Mouse (Mus musculus) lung, adult 18-20 months (tissue): ENCODE results near the gene Acox3.

Experiments used
- DNase-seq, 2 experiments: peaks; one replicate each; pipeline ENCODE4 v3.0.0; 2022; ENCODE audit warnings: mixed read lengths in 2 of 2

The Acox3 gene

DNA sequence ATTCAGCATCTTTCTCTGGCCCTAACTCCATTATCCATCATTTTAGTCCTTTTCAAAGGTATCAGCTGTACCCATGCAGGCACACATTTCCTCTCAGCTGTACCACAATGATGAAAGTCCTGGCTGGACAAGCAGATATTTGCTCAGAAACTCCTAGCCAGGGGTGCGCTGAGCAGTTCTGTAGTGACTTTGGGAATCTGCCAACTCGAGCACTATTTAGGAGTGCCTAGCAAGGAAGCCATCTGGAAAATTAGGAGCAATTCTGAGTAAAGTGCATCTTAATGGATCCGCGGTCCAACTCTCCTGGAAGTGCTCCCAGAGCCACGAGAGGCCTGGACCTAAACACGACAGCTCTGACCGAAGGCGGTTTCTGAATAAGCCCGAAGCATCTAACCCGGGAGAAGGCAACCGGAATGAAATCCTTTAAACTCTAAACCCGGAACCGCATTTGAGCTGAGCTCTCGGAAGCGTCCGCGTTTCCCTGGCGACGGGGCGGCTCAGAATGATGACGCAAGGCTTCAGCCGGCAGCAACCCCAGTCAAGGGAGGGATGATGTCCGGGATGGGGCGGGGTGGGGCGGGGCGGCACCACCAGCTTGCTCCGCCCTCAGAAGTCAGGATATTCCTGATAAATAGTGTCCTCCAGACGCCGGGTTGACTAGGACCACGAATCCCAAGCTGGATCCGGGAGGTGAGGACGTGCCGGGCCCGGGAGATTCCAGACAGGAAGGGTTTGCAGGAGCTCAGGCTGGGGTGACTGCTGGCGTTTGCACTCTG lies at the start of gene Acox3:
Gene Acox3, plus strand, starts transcription at position 596 of the 776 bp plus-strand sequence.
- peak; percentile 97 for DNase-seq

DNA sequence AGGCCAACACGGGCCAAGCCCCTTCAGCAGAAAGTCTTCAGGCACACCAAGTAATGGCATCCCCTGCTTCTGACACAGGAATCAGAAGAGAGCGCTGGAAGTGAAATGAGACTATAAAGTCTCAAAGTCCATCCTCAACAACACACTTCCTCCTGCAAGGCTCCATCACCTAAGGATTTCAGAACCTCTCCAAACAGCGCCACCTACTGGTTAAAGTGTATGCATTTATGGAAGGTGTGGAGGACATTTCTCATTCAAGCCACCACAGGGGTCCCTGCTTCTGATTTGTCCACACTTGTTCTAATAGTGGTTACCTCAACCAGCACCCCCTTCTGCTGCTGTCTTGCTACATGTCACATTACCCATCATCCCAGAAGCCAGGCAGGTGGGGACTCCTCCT lies 46.6 kb upstream of the Acox3 start:
- DNase-seq = no peak

DNA sequence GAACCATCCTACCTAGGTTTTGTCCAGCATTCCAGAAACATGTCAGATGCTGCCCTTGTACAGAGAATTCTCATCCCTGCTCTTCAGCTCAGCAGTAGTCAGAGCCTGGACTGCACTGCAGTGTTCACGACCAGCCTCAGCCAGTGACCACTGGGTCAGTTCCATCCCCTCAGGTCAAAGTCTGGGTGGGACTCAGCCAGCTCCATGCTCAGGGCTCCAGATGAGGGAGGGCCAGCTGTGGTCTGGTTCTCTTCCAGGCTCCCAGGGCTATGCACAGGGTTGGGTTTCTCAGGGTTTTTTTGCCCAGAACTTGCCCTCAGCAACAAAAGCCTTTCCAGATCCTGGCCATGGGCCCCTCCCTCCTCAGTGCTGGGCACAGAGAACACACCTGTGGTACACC lies 45.4 kb upstream of the Acox3 start:
- DNase-seq = no peak

DNA sequence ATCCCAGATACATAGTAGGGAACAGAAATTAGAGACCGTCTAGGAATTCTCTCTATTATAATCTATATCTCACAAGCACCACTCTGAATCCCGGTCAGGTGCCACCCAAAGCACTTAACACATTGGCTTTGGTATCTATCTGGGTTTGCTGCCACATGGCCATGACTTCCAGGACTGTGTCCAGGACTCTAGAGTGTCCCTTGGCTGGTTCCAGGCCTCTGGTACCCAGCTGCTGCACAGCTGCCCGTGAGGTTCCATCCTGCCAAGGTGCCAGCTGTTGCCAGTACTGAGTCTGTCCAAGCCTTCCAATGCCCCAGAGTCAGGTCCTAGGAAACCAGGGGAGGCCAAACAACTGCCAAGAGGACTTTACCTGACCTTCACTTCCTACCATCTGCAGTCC lies 44.8 kb upstream of the Acox3 start:
- DNase-seq = no peak

DNA sequence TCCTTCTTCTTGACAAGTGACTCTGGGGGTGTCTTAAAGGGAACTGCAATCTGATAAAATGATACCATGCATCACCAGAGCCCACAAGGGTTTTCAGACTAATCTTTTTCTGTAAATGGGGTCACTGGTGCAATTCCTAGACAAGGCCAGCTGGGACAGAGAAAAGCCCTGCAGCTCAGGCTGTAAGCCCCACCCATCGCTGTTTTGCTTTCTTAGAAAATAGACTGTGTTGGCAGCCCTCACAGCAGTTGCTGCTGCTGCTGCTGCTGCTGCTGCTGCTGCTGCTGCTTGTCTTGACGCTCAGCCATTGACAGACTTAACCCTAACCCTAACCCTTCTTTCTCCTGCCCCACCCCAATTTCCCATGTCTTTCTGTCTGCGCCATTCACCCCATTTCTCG lies 43.3 kb upstream of the Acox3 start:
- no peak for DNase-seq

DNA sequence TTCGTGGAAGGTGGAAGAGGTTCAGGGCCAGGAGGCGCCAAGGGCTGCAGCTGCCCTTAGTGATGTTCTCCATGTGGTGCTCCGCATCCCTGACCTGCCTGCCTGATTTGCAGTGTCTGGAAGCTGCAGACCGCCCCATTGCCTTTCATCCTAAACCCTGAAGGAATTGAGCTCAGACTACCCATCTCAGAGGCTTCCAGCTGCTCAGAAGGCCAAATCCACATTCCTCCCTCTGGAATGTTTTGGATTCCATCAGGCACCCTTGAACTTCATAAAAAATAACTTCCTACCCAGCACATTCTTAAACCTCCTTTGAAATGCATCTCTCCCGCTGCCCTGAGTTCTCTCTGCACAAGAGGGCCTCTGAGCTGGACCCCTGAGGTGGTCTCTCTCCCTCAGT lies 42.3 kb upstream of the Acox3 start:
- DNase-seq = no peak

DNA sequence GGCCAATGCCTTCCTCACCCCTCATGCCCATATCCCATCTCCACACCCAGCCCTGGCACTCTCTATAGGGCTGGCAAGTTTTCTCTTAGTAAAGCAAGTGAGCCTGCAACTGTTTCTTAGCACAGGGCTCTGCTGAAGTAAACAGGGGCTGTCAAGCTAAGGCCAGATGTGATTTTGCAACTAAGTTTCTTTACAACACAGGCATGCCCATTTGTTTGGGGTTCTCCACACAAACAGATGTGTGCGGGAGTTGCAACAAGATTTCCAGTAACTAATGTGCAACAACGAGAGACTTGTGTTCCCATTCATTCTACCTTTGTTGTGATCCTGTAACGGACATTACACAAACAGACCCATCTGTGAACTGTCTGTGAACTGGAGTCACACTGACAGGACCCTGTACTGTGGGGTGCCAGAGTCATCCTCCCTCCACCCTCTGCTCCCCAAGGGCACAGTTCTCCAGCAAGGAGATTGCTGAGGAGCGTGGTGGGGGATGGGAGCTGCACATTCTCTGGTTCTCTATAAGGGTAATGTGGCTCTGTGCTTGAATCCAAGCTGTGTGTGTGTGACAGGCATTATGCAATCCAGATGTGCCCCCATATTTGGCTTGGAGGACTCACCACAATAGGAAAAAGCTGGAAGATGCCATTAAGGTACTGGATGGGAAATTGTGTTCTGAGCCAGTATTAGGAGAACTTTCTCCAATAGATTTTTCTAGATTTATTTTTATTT lies 41.6 kb upstream of the Acox3 start:
- DNase-seq = no peak

DNA sequence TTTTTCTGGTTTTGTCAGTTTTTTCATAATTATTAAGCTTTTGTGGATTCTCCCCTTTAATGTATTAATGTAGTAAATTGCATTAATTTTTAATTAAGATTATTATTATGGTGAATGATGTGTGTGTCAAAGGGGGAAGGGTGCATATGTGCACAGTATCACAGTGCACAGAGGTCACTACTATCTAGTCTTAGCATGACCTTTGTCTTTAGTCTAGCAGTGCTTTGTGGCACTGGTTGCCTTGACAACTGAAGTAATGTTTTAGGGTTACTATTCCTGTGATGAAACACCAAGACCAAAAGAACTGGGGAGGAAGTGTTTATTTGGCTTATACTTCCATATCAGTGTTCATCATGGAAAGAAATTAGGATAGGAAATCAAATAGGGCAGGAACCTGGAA lies 36.7 kb upstream of the Acox3 start:
- no peak for DNase-seq

DNA sequence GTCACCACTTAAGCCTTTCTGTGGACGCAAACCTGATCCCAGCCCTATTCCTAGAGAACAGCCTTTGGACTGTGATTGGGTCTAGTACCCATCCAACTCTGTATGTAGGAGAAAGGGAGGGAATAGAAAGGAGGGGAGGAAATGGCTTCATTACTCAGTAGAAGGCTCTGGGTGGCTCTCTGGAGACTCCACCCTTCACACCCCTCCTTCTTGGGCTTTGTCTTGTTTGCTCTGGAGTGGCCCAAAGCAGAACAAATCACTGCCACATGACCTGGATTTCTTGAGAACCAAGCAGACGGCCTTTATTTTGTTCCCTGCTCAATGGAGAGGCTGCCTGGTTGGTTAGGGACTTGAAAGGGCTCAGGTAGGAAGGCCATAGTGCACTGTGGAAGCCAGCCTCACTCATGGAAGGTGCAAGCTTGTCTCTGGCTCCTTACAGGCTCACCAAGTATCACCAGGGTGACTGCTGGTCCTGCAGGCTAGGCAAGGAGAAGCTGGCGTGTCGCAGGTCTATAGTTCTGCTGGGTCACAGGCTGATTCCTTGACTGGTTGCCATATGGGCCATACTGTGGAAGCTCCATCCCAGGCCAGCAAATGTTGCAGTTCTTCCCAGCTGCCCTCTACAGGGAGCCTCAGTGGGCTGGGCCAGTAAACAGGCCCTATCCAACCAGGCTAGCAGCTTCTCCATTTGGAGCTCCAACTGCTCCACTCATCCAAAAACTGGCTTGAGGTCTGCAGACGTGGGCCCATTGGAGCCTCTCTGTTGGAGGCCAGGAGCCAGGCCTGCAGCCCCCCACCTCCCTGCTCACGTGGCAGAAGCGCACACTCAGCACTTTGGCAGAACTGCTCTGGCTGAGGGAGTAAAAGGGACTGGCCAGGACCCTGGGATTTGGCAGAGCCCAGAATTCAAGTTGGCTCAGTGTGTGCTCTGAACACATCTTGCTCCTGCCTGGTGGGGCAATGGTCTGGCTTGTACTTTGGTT lies 30.7 kb upstream of the Acox3 start:
- peak; percentile 29 to 46 for DNase-seq

DNA sequence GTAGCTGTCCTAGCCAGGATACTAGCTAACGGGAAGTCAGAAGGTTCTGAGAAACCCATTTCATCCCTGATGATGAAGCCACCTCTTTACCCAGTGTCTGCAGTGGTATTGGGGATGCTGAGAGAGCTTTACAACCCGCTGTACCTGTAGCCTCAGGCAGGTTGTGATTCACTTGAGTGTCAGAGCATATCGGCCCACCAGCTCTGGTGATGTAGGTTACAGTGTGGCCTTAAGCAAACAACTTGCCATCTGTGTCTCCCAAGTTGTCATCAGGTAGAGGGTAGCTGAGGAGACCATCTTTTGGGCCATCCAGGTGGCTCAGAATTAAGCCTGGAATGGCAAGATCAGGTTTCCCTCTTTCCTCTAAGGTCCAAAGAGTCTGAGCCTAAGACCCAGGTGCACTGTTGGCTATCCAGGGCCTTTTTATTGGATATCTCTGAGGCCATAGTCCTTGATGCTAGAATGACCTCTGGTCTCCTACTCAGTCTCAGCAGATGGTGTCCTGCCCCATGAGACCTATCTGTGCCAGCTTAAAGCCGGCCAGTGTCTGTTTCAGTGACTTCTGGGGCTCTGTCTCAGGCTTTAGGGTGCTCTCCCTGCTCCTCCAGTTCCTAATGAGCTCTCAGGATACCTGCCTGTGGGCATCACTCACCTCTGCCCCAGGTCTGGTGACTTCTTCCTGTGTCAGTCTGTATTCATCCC lies 29.9 kb upstream of the Acox3 start:
- DNase-seq = no peak

DNA sequence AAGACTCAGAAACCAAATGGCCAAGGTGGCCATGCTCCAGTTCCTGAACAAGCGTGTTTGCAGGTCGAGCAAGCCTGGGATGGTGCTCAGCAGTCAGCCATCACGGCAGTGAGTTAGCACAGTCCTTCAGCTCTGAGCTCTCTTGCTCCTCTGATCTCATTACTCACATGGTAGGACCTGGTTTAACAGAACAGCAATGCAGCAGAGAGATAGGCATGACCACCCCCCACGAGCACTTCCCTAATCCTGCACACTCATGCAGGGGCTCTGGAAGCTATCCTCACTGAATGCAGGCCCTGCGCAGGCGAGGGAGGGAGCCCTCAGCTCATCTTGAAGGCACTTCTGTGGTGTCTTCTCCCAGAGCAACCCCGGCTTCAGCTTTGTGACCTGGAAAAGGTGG lies 26.4 kb upstream of the Acox3 start:
- DNase-seq = no peak

DNA sequence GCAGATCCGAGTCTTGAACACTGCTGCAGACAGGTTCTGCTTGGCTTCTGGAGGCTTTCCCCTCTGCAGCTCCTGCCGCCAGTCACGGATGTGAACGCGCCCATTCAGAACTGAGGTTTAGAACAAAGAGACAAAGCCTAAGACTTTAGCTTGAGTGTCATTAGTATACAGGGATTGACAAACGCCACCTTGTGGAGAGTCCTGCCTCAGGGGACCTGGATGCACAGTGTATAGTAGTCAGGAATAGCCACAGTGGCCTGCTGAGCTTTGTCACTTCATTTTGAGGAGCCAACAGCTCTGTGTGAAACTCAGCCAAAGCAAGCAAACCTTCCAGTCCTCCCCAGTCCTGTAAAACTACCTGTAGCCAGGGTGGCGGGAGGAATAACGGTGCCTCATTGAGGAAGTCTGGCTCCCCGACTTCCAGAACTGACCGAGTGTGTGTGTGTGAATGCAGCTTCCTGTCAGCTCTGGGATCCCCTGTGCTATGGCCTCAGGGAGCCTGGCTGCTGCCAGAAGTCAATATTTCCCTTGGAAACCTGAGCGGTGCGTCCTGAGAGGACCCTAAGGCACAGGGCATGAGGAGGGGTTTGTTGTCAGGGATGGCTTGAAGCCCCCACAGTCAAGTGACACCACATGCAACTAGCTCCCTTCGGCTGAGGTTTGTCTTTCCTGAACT lies 24.8 kb upstream of the Acox3 start:
- no peak for DNase-seq

DNA sequence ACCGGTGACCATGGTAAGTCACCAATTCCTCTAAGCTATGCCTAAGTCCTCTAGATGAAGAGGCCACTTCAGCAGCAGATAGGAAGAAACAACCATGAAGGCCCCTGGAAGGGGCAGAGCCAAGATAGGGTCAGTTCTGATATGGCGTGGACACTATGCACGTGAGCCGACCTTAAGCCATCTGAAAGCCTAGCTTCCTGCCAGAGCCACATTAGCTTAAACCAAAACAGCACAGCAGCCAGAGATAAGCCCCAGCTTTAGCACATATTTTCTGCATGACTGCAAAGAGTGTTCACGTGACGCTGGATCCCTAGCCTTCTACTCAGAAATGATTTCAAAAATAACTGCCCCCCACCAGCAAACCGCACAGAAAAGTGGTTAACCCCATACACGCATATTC lies 23.4 kb upstream of the Acox3 start:
- DNase-seq = no peak

DNA sequence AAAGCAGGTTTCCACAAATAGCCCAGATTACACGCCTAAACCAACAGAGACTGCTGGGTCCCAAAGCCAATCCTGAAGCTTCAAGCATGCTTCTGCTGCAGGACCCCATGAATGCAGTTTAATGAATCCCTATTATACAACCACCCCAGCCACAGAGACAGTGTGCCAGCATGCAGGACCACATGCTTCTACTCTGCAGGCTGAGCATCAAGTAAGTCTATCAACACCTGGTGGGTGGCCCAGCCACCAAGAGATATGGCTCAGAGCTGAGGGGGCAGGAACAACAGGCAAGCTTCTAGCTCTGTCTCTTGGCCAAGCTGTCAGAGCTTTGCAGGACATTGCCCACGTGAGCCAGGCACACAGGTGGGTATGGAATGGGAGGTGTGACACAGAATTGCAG lies 20.2 kb upstream of the Acox3 start:
- no peak for DNase-seq

DNA sequence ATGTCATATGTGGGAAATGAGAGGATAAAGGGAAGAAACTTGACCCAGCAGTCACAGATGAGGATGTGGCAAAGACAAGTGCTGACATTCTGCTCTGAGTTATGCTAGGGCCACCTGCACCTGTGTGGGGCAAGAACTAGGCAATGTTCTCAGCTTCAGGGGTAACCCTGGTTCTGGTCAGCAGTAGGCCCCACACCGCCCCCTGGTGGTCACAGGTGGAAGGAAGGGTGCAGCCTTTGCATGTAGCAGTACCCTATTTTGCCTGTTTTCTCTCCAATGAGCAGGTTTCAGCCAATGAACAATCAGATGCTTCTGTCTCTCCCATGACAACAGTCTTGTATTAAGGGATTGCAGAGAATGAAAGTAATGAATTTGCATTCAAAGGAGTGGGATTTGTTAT lies 19.4 kb upstream of the Acox3 start:
- DNase-seq = peak; percentile 56 to 63

DNA sequence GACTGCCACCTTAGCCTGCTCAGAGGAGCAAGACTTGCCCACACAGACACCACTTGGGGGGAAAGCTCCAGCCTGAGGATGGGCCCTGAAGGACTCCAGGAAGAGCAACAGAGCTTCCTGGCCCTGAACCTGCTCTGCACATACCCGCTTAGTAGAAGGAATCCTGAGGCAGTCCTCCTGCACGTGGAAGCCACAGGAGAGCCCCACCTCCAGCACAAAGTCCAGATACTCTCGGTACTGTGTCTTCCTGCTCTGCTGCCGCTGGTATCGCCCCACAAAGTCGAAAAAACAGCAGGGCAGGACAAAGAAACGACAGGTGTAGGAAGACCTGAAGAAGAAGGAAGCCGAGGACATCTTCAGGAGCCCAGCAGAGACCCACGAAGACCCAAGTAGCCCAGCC lies 17.6 kb upstream of the Acox3 start:
- no peak for DNase-seq

DNA sequence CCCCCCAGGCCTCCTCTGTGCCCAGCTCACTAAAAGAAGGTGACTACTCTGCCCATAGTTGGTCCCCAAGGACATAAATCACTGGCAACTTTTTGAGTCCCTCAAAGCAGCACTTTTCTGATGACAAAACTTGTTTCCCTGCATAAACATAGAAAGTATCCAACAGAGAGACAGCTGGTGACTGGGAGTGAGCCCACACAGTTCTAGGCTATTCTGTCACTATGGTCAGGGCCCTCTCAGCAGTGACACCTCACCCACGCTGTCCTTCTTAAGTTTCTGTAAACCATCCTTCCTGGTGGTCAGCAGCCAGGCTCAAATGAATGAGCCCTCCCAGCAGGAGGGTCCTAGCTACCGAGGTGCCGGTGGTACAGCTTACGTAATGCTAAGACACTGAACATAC lies 16.2 kb upstream of the Acox3 start:
- DNase-seq = no peak

DNA sequence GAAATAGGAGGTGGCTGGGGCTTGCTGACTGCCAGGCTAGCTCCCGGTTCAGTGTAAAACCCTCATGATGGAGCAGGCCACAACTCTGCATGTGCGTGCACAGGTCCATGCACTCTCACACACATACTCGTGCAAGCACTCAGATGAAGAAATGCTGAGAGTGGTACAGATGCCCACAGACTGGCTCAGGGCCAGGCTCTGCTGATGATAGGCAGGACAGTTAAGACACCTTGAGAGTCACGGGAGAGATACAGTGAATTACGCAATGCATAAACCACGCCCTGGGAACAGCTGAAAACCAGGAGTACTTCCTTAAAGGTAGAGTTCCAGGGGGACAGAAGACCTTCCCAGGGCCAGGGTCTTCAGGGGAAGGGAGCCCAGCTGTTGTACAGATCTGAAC lies 11.3 kb upstream of the Acox3 start:
- DNase-seq = no peak

DNA sequence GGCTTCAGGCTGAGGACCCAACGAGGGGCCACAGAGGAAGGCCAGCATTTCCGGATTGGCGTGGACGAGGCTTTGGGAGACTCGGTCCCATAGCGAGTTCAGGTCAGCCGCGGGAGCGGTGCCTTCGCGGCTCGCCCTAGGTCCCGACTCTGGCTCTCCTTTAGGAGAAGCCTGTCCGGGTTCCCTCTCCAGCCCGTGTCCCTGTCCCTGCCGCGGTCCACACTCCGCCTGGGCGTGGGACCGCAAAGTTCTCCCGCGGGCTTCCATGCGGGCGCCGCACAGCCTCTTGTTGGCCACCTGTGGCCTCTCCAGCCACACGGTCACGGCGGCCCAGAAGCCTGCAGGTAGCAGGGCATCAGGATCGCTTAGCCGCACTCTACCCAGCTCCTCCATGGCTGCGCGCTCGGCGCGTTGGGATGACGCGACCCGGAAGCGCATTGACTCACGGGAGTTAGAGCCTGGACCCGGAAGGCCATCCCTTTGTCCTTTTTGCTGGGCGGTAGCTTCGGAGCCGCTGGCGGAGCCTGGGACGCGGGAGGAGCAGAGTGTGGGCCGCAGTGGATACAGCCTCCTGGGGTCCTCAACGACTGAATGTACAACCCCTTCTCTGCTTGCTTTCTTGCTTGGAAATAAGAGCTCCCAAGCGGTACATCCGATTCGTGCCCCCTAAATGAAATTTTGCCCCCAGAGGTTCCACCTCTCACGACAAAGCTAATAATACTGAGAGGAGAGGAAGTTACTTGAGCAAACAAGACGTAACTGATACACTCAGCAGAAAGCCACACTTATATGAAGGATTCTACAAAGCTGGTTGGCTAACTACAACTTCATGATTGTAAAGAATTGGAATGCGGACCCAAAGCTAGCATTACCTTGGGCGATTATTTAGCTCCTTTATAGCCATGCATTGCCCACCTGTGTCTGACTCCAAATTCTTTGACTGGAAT lies 7.9 kb upstream of the Acox3 start, which contains the start of gene Trmt44:
Gene Trmt44, minus strand, starts transcription at position 418 of the 947 bp plus-strand sequence.
- DNase-seq = peak; percentile 91 to 93

DNA sequence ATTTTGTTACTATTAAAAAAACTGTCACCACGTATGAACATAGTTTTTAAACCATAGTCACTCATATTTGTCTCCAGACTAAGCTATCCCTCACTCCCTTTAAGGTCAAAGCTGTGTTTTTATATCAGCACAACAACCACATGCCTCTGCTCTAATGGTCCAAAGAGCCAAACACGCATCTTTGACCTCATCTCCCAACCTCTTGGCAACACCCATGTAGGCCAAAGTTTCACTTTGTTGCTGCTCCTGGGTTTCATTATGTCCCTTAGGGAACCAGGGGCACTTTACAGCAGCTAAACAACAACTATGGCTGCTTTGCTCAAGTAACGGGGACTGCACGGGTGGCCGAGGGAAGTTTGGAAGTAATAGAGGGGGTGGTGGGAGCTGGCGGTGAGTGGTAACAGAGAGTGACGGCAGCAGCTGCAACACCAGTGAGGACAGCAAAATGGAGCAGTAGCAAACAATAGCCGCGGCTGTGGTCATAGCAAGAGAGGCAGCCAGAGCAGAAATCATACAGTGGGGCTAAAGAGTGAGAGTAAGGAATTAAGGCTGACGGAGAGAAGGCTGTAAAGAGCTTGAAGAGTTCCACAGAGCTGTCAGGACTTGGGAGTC lies 6.3 kb upstream of the Acox3 start:
- DNase-seq = no peak
